Mouse (Mus musculus) limb, embryonic 13.5 days (tissue): ENCODE measurements around the gene Boc. TPM values are rescaled to one million over a fixed set of nuclear protein-coding genes. Genes with fewer than 3 reads are reported as not detected.
"Not testable (repeated sequence)": the region's sequence is repeated elsewhere in the genome, so short reads cannot be mapped to it uniquely, and the experiment has no call there.

Experiments
- ATAC-seq: fragments of 200-750 bp; cut with Nextera tagmentation; 2 replicates; pipeline ENCODE4 v1.8.0; 2017; ENCODE audit warnings: low read depth, moderate number of reproducible peaks, moderate TSS enrichment; ENCODE audit not compliant: low FRiP score
- H3K27ac ChIP-seq: fragments of 300-500 bp; sonication (generic); 2 replicates; pipeline ENCODE4 v1.5.1; 2015; ENCODE audit warnings: inconsistent platforms, mild to moderate bottlenecking, moderate library complexity
- H3K27me3 ChIP-seq: fragments of 300-500 bp; sonication (generic); 2 replicates; pipeline ENCODE4 v1.6.1; 2015; ENCODE audit warnings: mild to moderate bottlenecking, inconsistent platforms
- H3K36me3 ChIP-seq: fragments of 300-500 bp; sonication (generic); 2 replicates; pipeline ENCODE4 v1.6.1; 2015; ENCODE audit warnings: inconsistent platforms, mild to moderate bottlenecking, moderate library complexity
- H3K4me1 ChIP-seq: fragments of 300-500 bp; sonication (generic); 2 replicates; pipeline ENCODE4 v1.6.1; 2015; ENCODE audit warnings: inconsistent platforms
- H3K4me2 ChIP-seq: fragments of 300-500 bp; sonication (generic); replicated peaks from 2 replicates; pipeline ENCODE4 v1.6.1; 2015; ENCODE audit warnings: inconsistent platforms, mild to moderate bottlenecking, moderate library complexity
- H3K4me3 ChIP-seq: fragments of 300-500 bp; sonication (generic); 2 replicates; pipeline ENCODE4 v1.5.1; 2015; ENCODE audit warnings: moderate library complexity, mild to moderate bottlenecking, inconsistent platforms
- H3K9ac ChIP-seq: fragments of 300-500 bp; sonication (generic); 2 replicates; pipeline ENCODE4 v1.6.1; 2015; ENCODE audit warnings: mild to moderate bottlenecking, inconsistent platforms
- H3K9me3 ChIP-seq: fragments of 300-500 bp; sonication (generic); 2 replicates; pipeline ENCODE4 v1.6.1; 2016; ENCODE audit warnings: inconsistent platforms
- WGBS: fragments of 180-500 bp; shearing (Covaris S2); methylation state at CpG from one replicate; pipeline ENCODE4 v1.1.7; 2015; 5-methylcytosine and 5-hydroxymethylcytosine counted together
- polyA plus RNA-seq: library from polyadenylated mRNA; unstranded; fragments of >200 nt; fragmentation: Nextera tagmentation; extraction: Ambion mirVana; gene quantifications from 2 replicates; pipeline ENCODE4 v1.2.1, GENCODE M21; 2015

Gene Boc
- polyA plus RNA-seq, 1 experiment from 2014 or later: 63.5 TPM

GRCm38 (mm10) chr16:44481599-44482593, 76.8 kb downstream of the Boc start:
- no peak for ATAC-seq
- no peaks in the 10 kb centered on the region for H3K9me3 ChIP-seq
- peaks cover 35% of the 10 kb centered on the region for H3K4me1 ChIP-seq
- 51% methylated on average over 28 of the region's 28 CpGs for WGBS
- no peak overlapping the region for H3K9ac ChIP-seq
- H3K27me3 ChIP-seq: no peaks in the 10 kb centered on the region
- H3K4me3 ChIP-seq: no peak overlapping the region
- peak overlapping the region; percentile 63 for H3K27ac ChIP-seq
- H3K4me2 ChIP-seq: no peak overlapping the region
- peaks cover 45% of the 10 kb centered on the region for H3K36me3 ChIP-seq

- no peak overlapping the region for H3K4me2 ChIP-seq
- ATAC-seq: no peak; the same call in 1 of the 2 replicates
- no peaks in the 10 kb centered on the region for H3K9me3 ChIP-seq
- 35% methylated on average over 7 of the region's 7 CpGs for WGBS
- peaks cover 28% of the 10 kb centered on the region for H3K4me1 ChIP-seq
- no peaks in the 10 kb centered on the region for H3K27me3 ChIP-seq
- peak overlapping the region; percentile 63; the same call in 1 of the 2 replicates for H3K27ac ChIP-seq
- peaks cover 32% of the 10 kb centered on the region for H3K36me3 ChIP-seq
- H3K4me3 ChIP-seq: no peak overlapping the region
- no peak overlapping the region for H3K9ac ChIP-seq
These were observed 78.1 kb downstream of the Boc start for GRCm38 (mm10) chr16:44480616-44481015.

- no peaks in the 10 kb centered on the region for H3K9me3 ChIP-seq
- WGBS: 89% methylated on average over 14 of the region's 14 CpGs
- H3K4me3 ChIP-seq: no peak overlapping the region
- no peak overlapping the region; the same call in 1 of the 2 replicates for H3K27ac ChIP-seq
- ATAC-seq: no peak
- peaks cover 24% of the 10 kb centered on the region for H3K4me1 ChIP-seq
- peaks cover 25% of the 10 kb centered on the region for H3K36me3 ChIP-seq
- H3K4me2 ChIP-seq: no peak overlapping the region
- H3K27me3 ChIP-seq: no peaks in the 10 kb centered on the region
- no peak overlapping the region for H3K9ac ChIP-seq
These were observed 78.8 kb downstream of the Boc start for GRCm38 (mm10) chr16:44479852-44480251.

GRCm38 (mm10) chr16:44478767-44479166, 79.9 kb downstream of the Boc start:
- Histone ChIP-seq H3K27me3 (no peaks in the 10 kb centered on the region), H3K27ac (no peak overlapping the region), H3K4me3 (no peak overlapping the region), H3K9me3 (no peaks in the 10 kb centered on the region), H3K4me1 (peaks cover 24% of the 10 kb centered on the region), H3K36me3 (peaks cover 19% of the 10 kb centered on the region), H3K9ac (no peak overlapping the region), H3K4me2 (peak overlapping the region; percentile 27; the same call in 1 of the 2 replicates)
- ATAC-seq: no peak
- WGBS: 43% methylated on average over 18 of the region's 18 CpGs

- no peak for ATAC-seq
- 87% methylated on average over 11 of the region's 11 CpGs for WGBS
- H3K9ac ChIP-seq: no peak overlapping the region
- peaks cover 3% of the 10 kb centered on the region; the same call in 1 of the 2 replicates for H3K9me3 ChIP-seq
- H3K4me2 ChIP-seq: no peak overlapping the region
- no peaks in the 10 kb centered on the region for H3K27me3 ChIP-seq
- H3K27ac ChIP-seq: no peak overlapping the region
- H3K4me3 ChIP-seq: no peak overlapping the region
- no peaks in the 10 kb centered on the region for H3K36me3 ChIP-seq
- H3K4me1 ChIP-seq: peaks cover 8% of the 10 kb centered on the region
These were observed 82.9 kb downstream of the Boc start for GRCm38 (mm10) chr16:44475682-44476375.

GRCm38 (mm10) chr16:44475281-44475680, 83.4 kb downstream of the Boc start:
- whole genome bisulfite sequencing: 86% methylated on average over 14 of the region's 14 CpGs
- H3K9me3 ChIP-seq: peaks cover 3% of the 10 kb centered on the region; the same call in 1 of the 2 replicates
- no peak overlapping the region for H3K9ac ChIP-seq
- ATAC-seq: no peak
- no peaks in the 10 kb centered on the region for H3K36me3 ChIP-seq
- H3K4me2 ChIP-seq: no peak overlapping the region
- H3K4me3 ChIP-seq: no peak overlapping the region
- H3K27me3 ChIP-seq: no peaks in the 10 kb centered on the region
- H3K27ac ChIP-seq: no peak overlapping the region
- H3K4me1 ChIP-seq: peaks cover 6% of the 10 kb centered on the region

GRCm38 (mm10) chr16:44460922-44461321, 97.8 kb downstream of the Boc start:
- no peaks in the 10 kb centered on the region for H3K4me1 ChIP-seq
- no peaks in the 10 kb centered on the region for H3K27me3 ChIP-seq
- no peak overlapping the region for H3K4me2 ChIP-seq
- H3K36me3 ChIP-seq: 0 out of 2 replicates have a peak, but pooled peaks cover 3% of the 10 kb centered on the region
- H3K27ac ChIP-seq: no peak overlapping the region
- ATAC-seq: no peak
- no peak overlapping the region for H3K4me3 ChIP-seq
- WGBS: 81% methylated on average over 5 of the region's 5 CpGs
- no peaks in the 10 kb centered on the region for H3K9me3 ChIP-seq
- H3K9ac ChIP-seq: no peak overlapping the region

GRCm38 (mm10) chr16:44458826-44459225, 99.9 kb downstream of the Boc start:
- no peak for ATAC-seq
- no peaks in the 10 kb centered on the region for H3K36me3 ChIP-seq
- H3K9ac ChIP-seq: no peak overlapping the region
- 95% methylated on average over 2 of the region's 2 CpGs for WGBS
- H3K27me3 ChIP-seq: no peaks in the 10 kb centered on the region
- H3K4me2 ChIP-seq: no peak overlapping the region
- peaks cover 4% of the 10 kb centered on the region; the same call in 1 of the 2 replicates for H3K9me3 ChIP-seq
- no peak overlapping the region for H3K4me3 ChIP-seq
- no peak overlapping the region for H3K27ac ChIP-seq
- H3K4me1 ChIP-seq: no peaks in the 10 kb centered on the region

- Histone ChIP-seq H3K27ac (no peak overlapping the region), H3K27me3 (no peaks in the 10 kb centered on the region), H3K36me3 (no peaks in the 10 kb centered on the region), H3K4me3 (no peak overlapping the region), H3K4me1 (no peaks in the 10 kb centered on the region), H3K9ac (no peak overlapping the region), H3K9me3 (peaks cover 4% of the 10 kb centered on the region; the same call in 1 of the 2 replicates), H3K4me2 (no peak overlapping the region)
- whole genome bisulfite sequencing: 86% methylated on average over 2 of the region's 2 CpGs
- no peak for ATAC-seq
These were observed 100.8 kb downstream of the Boc start for GRCm38 (mm10) chr16:44457858-44458257.

GRCm38 (mm10) chr16:44441913-44442312, 116.8 kb downstream of the Boc start:
- H3K27ac ChIP-seq, H3K9me3 ChIP-seq, ATAC-seq, H3K4me2 ChIP-seq, H3K9ac ChIP-seq, H3K4me3 ChIP-seq, H3K36me3 ChIP-seq, H3K27me3 ChIP-seq, H3K4me1 ChIP-seq: not testable (repeated sequence)
- whole genome bisulfite sequencing: 94% methylated on average over 15 of the region's 15 CpGs

GRCm38 (mm10) chr16:44435481-44435880, 123.2 kb downstream of the Boc start:
- Histone ChIP-seq H3K9ac (no peak overlapping the region), H3K4me1 (no peaks in the 10 kb centered on the region), H3K4me2 (no peak overlapping the region), H3K27me3 (no peaks in the 10 kb centered on the region), H3K9me3 (no peaks in the 10 kb centered on the region), H3K27ac (no peak overlapping the region), H3K4me3 (no peak overlapping the region), H3K36me3 (no peaks in the 10 kb centered on the region)
- WGBS: 69% methylated on average over 4 of the region's 4 CpGs
- ATAC-seq: no peak
